Mouse (Mus musculus) lung, adult 2 months (tissue): ENCODE data around the gene Smurf1.

ENCODE experiments used
- CTCF ChIP-seq: fragments of 200-500 bp; IDR thresholded peaks from 2 replicates; pipeline ENCODE4 v1.5.1; 2011; ENCODE audit warnings: mild to moderate bottlenecking, low read length, control low read depth; ENCODE audit not compliant: insufficient read depth
- POLR2A ChIP-seq: fragments of 200-500 bp; IDR thresholded peaks from 2 replicates; pipeline ENCODE4 v1.6.1; 2011; ENCODE audit warnings: low read depth, mild to moderate bottlenecking, control low read depth, low read length, borderline replicate concordance; ENCODE audit errors: extremely low read depth

- TF ChIP-seq CTCF (no peak), POLR2A (no peak)
Observed at GRCm38 (mm10) chr5:144849932-144850331, 115.7 kb downstream of the Smurf1 start.
